Mouse (Mus musculus) CH12.LX (cell line): ENCODE data around the gene Olfr1276. TPM values are rescaled to one million over a fixed set of nuclear protein-coding genes. Genes with fewer than 3 reads are reported as not detected.

ENCODE experiments used
- DNase-seq: peaks from one replicate; pipeline ENCODE4 v3.0.0-alpha.2; 2013; ENCODE audit errors: extremely low read depth
- H3K27ac ChIP-seq: 2 replicates; pipeline ENCODE4 v1.5.1; 2012; ENCODE audit warnings: low read depth, mild to moderate bottlenecking, control low read depth, moderate library complexity; ENCODE audit not compliant: insufficient read depth
- H3K27me3 ChIP-seq: replicated peaks from 2 replicates; pipeline ENCODE3; 2012; ENCODE audit warnings: inconsistent platforms
- H3K36me3 ChIP-seq, 2 experiments: replicated peaks in 1 of 2; 2 replicates each; pipeline versions ENCODE3 to v1.6.1; 2012; ENCODE audit warnings: inconsistent platforms in 1 of 2, low read length in 1 of 2, mild to moderate bottlenecking in 1 of 2, mixed read lengths in 1 of 2, moderate library complexity in 1 of 2; ENCODE audit not compliant: control insufficient read depth in 1 of 2, insufficient read depth in 1 of 2
- H3K4me1 ChIP-seq, 2 experiments: 2 replicates each; pipeline ENCODE4 v1.6.1; 2012; ENCODE audit warnings: inconsistent platforms in 1 of 2, moderate library complexity in 1 of 2; ENCODE audit not compliant: insufficient read depth in 2 of 2, control insufficient read depth in 1 of 2
- H3K4me2 ChIP-seq: 2 replicates; pipeline ENCODE4 v1.6.1; 2012; ENCODE audit warnings: low read depth, mild to moderate bottlenecking, control low read depth; ENCODE audit not compliant: poor library complexity, insufficient read depth, severe bottlenecking
- H3K4me3 ChIP-seq, 3 experiments: fragments of 150-350 bp in 1 of 3; sonication (generic) in 1 of 3; replicated peaks in 1 of 3; 2 replicates each; pipeline versions ENCODE3 to v1.5.1; 2011 to 2012; ENCODE audit warnings: low read depth in 2 of 3, low read length in 2 of 3, mild to moderate bottlenecking in 2 of 3, moderate library complexity in 2 of 3, control low read depth in 1 of 3, improper control_type of control experiment in 1 of 3, inconsistent platforms in 1 of 3, mixed read lengths in 1 of 3; ENCODE audit not compliant: poor library complexity in 1 of 3
- H3K79me2 ChIP-seq: replicated peaks from 2 replicates; pipeline ENCODE4 v1.6.1; 2012; ENCODE audit warnings: mild to moderate bottlenecking, moderate library complexity; ENCODE audit not compliant: control insufficient read depth, poor library complexity, insufficient read depth, severe bottlenecking; ENCODE audit errors: extremely low read depth
- H3K9ac ChIP-seq: 2 replicates; pipeline ENCODE4 v1.6.1; 2012; ENCODE audit warnings: low read depth, mild to moderate bottlenecking, control low read depth, moderate library complexity; ENCODE audit not compliant: insufficient read depth
- H3K9me3 ChIP-seq: replicated peaks from 2 replicates; pipeline ENCODE3; 2012; ENCODE audit warnings: low read length, inconsistent platforms, mixed read lengths
- CHD1 ChIP-seq: IDR thresholded peaks from 2 replicates; pipeline ENCODE4 v1.6.1; 2012; ENCODE audit warnings: low read depth, low read length, improper control_type of control experiment, inconsistent platforms
- EP300 ChIP-seq: IDR thresholded peaks from 2 replicates; pipeline ENCODE4 v1.6.1; 2011; ENCODE audit warnings: low read length, improper control_type of control experiment
- ETS1 ChIP-seq: conservative IDR thresholded peaks from 2 replicates; pipeline ENCODE4 v1.6.1; 2012; ENCODE audit warnings: low read depth, mild to moderate bottlenecking, inconsistent platforms, low read length, improper control_type of control experiment, moderate library complexity
- HCFC1 ChIP-seq: IDR thresholded peaks from 2 replicates; pipeline ENCODE4 v1.6.1; 2012; ENCODE audit warnings: low read depth, mild to moderate bottlenecking, inconsistent platforms, low read length, improper control_type of control experiment
- JUND ChIP-seq: conservative IDR thresholded peaks from 2 replicates; pipeline ENCODE4 v1.6.1; 2011; ENCODE audit warnings: low read depth, low read length, improper control_type of control experiment
- KAT2A ChIP-seq: IDR thresholded peaks from 2 replicates; pipeline ENCODE4 v1.6.1; 2012; ENCODE audit warnings: low read length, improper control_type of control experiment, inconsistent platforms; ENCODE audit not compliant: insufficient replicate concordance
- MAX ChIP-seq: IDR thresholded peaks from 2 replicates; pipeline ENCODE4 v1.6.1; 2011; ENCODE audit warnings: low read length, improper control_type of control experiment
- MAZ ChIP-seq: IDR thresholded peaks from 2 replicates; pipeline ENCODE4 v1.6.1; 2012; ENCODE audit warnings: low read depth, mild to moderate bottlenecking, inconsistent platforms, low read length, improper control_type of control experiment, moderate library complexity
- NELFE ChIP-seq: IDR thresholded peaks from 2 replicates; pipeline ENCODE4 v1.6.1; 2011; ENCODE audit warnings: low read depth, low read length, improper control_type of control experiment
- NRF1 ChIP-seq: IDR thresholded peaks from 2 replicates; pipeline ENCODE4 v1.6.1; 2014; ENCODE audit warnings: low read depth, mild to moderate bottlenecking, inconsistent platforms, low read length, improper control_type of control experiment, moderate library complexity
- POLR2AphosphoS2 ChIP-seq: IDR thresholded peaks from 2 replicates; pipeline ENCODE4 v1.6.1; 2011; ENCODE audit warnings: low read depth, low read length, improper control_type of control experiment
- RCOR1 ChIP-seq: conservative IDR thresholded peaks from 2 replicates; pipeline ENCODE4 v1.6.1; 2012; ENCODE audit warnings: low read depth, mild to moderate bottlenecking, inconsistent platforms, low read length, improper control_type of control experiment
- TBP ChIP-seq: conservative IDR thresholded peaks from 2 replicates; pipeline ENCODE4 v1.6.1; 2011; ENCODE audit warnings: low read depth, low read length, improper control_type of control experiment
- TCF12 ChIP-seq: IDR thresholded peaks from 2 replicates; pipeline ENCODE4 v1.6.1; 2014; ENCODE audit warnings: low read depth, mild to moderate bottlenecking, inconsistent platforms, low read length, improper control_type of control experiment
- UBTF ChIP-seq: IDR thresholded peaks from 2 replicates; pipeline ENCODE4 v1.6.1; 2012; ENCODE audit warnings: low read depth, mild to moderate bottlenecking, inconsistent platforms, low read length, improper control_type of control experiment, moderate library complexity
- USF1 ChIP-seq: IDR thresholded peaks from 2 replicates; pipeline ENCODE4 v1.6.1; 2014; ENCODE audit warnings: low read depth, mild to moderate bottlenecking, inconsistent platforms, low read length, improper control_type of control experiment
- USF2 ChIP-seq: conservative IDR thresholded peaks from 2 replicates; pipeline ENCODE4 v1.6.1; 2011; ENCODE audit warnings: low read depth, low read length, improper control_type of control experiment
- ZC3H11A ChIP-seq: IDR thresholded peaks from 2 replicates; pipeline ENCODE4 v1.6.1; 2012; ENCODE audit warnings: low read depth, mild to moderate bottlenecking, inconsistent platforms, low read length, improper control_type of control experiment
- ZMIZ1 ChIP-seq: IDR thresholded peaks from 2 replicates; pipeline ENCODE4 v1.6.1; 2012; ENCODE audit warnings: low read depth, mild to moderate bottlenecking, inconsistent platforms, low read length, improper control_type of control experiment
- dilution Hi-C: fragments of 300-500 bp; cut with MboI; formaldehyde crosslinking; loops from 2 replicates; pipeline ENCODE4 v1.14.3; 2020; ENCODE audit warnings: low sequenced_read_pairs; ENCODE audit not compliant: extremely low pct_unique_long_range_greater_than_20kb, extremely low pct_ligation_motif_present
- in situ Hi-C: fragments of 300-500 bp; cut with MboI; formaldehyde crosslinking; loops from 3 replicates; pipeline ENCODE4 v1.14.3; 2019; ENCODE audit warnings: low sequenced_read_pairs, low pct_ligation_motif_present, low pct_unique_long_range_greater_than_20kb, mixed read lengths
- polyA plus RNA-seq: library from polyadenylated mRNA; unstranded; fragments of >175 nt; gene quantifications from 2 replicates; pipeline ENCODE4 v1.2.1, GENCODE M21; 2012; ENCODE audit warnings: low read depth; ENCODE audit not compliant: insufficient read length
- total RNA-seq, 2 experiments: library from RNA; depleted of rRNA; stranded (reverse); fragments of 300-350 nt in 1 of 2; fragments of >200 nt in 1 of 2; gene quantifications; 2 replicates each; pipeline ENCODE4 v1.2.3; 2012 to 2014

The Olfr1276 gene
- total RNA-seq (2012; rRNA removed) (not detected in 2 replicates), total RNA-seq (2014; rRNA removed) (not detected in 2 replicates), polyA plus RNA-seq (not detected in 2 replicates)

DNA sequence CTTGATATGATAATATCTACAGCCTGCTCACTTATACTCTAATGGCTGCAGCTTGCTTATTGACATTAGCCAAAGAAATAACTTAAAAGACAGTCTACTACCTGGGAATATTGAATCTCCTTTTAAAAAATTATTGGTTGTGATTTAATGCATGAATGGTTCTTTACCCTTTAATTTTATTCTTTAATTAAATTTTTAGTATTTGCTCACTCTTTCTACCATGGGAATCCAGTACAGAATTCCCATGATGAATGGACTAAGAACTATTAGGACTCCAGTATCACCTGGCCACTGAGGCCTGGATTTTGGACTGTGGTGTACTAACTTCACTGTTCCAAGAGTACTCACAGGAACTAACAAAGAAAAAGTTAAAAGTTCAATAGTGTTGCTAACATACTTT lies at the start of gene Olfr1276:
Olfr1276 (plus strand) TSS at position 301 of the 400 bp plus-strand sequence.
- no peak within 1 kb of the TSS for H3K27ac ChIP-seq
- in situ Hi-C loops: no loop called here
- H3K9ac ChIP-seq: no peak within 1 kb of the TSS
- dilution Hi-C loops: no loop called here
- no peaks in the 10 kb centered on the region for H3K4me1 ChIP-seq
- no peaks in the 10 kb centered on the region for H3K36me3 ChIP-seq
- no peak within 1 kb of the TSS for H3K4me3 ChIP-seq
- H3K27me3 ChIP-seq: no peaks in the 10 kb centered on the region
- TF ChIP-seq ZC3H11A (no peak), EP300 (no peak), USF1 (no peak), JUND (no peak), TBP (no peak), KAT2A (no peak), NRF1 (no peak), ETS1 (no peak), HCFC1 (no peak), TCF12 (no peak), UBTF (no peak), CHD1 (no peak)
- H3K79me2 ChIP-seq: no peaks in the 10 kb centered on the region
- peaks cover 12% of the 10 kb centered on the region for H3K9me3 ChIP-seq
- DNase-seq: no peak
- no peak within 1 kb of the TSS for H3K4me2 ChIP-seq

DNA sequence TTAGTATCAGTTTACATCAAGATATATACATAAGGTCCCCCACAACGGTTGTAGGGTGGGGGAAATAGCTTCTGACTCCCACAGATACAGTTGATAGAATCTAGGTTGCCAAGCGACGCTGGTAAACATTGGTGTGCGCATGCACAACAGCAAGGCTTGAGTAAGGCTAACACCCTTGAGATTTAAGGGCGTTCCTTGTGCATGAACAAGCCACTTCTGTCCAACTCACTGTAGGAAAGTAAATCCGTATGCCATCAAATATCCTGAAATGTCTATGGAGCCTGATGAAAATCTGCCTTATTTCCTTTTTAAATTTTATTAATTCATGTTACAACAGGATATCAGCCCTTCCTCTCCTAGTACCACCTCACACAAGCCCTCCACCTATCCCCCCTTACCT lies 24.8 kb upstream of the Olfr1276 start, which contains the start of gene 4930430A15Rik:
4930430A15Rik (minus strand) TSS at position 101 of the 400 bp plus-strand sequence.
- H3K36me3 ChIP-seq: no peaks in the 10 kb centered on the region
- H3K9ac ChIP-seq: no peak within 1 kb of the TSS
- H3K9me3 ChIP-seq: peaks cover 22% of the 10 kb centered on the region
- dilution Hi-C loops (no loop called here), in situ Hi-C loops (no loop called here)
- DNase-seq: no peak
- H3K4me1 ChIP-seq: no peaks in the 10 kb centered on the region
- H3K79me2 ChIP-seq: no peaks in the 10 kb centered on the region
- no peak within 1 kb of the TSS for H3K4me3 ChIP-seq
- TF ChIP-seq RCOR1: no peak
- TF ChIP-seq KAT2A: no peak
- TF ChIP-seq USF2: no peak
- TF ChIP-seq USF1: no peak
- no peak for TF ChIP-seq NELFE
- no peak for TF ChIP-seq MAZ
- TF ChIP-seq POLR2AphosphoS2: no peak
- no peak for TF ChIP-seq MAX
- no peak for TF ChIP-seq EP300
- TF ChIP-seq ZMIZ1: no peak
- H3K27me3 ChIP-seq: no peaks in the 10 kb centered on the region
- H3K27ac ChIP-seq: no peak within 1 kb of the TSS
- no peak within 1 kb of the TSS for H3K4me2 ChIP-seq
